Mouse (Mus musculus) bone marrow, adult 2 months (tissue): ENCODE data around the gene Derl2.

Source experiments
- CTCF ChIP-seq: fragments of 200-500 bp; IDR thresholded peaks from 2 replicates; pipeline ENCODE4 v1.5.1; 2011; ENCODE audit warnings: low read length, control low read depth; ENCODE audit not compliant: control insufficient read depth, insufficient read depth
- POLR2A ChIP-seq: fragments of 200-500 bp; IDR thresholded peaks from 2 replicates; pipeline ENCODE4 v1.6.1; 2011; ENCODE audit warnings: low read depth, mild to moderate bottlenecking, control low read depth, low read length, borderline replicate concordance; ENCODE audit not compliant: control insufficient read depth

DNA sequence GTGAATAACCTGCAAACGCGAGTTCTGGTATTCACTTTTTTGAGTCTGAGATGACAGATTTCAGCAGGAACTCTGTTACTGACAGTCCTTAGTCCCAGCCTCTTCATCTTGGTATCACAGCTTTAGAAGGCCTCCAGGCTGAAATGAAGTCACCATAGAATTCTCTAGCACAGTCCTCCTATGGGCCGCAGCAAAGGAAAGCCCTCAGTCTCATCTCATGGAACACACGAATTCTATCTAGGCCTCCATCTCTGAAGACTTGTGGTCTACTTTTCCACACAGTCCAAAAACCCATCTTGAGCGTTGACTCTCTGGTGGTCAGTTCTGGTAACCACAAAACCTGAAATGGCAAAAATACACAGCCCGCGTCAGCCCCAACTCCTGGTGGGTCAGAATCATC is 12.4 kb upstream of the Derl2 start:
- TF ChIP-seq CTCF (no peak), POLR2A (no peak)
